Mouse (Mus musculus): ENCODE data around the gene Gm33543.

DNA sequence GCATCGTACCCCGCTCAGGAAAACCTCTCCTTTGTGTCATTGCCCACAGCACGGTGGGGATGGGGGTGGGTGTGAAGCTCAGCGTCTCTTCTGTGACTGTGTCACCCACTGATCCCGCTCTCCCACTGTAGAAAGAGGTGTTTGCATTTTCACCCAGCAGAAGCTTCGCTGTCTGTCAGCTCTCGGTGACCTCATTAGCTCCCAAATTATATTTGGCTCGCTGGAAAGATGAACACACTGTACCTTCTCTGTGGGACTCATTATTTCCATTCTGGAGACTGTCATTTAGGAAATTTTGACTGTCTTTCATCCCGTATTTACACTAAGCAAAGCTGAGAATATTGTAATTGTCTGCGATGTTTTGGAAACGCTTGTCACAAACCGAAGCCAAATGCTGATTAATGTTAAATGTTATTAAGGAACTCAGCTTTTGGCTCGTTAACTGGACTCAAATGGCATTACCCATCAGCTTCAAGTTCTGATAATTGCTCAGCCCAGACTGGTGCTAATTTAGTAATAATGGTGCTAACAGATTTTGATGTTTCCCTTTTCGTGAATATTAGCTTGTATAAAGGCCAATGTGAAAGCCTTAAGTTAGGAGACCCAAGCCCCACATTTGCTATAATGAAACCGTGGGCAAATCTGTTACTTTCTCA is 51.8 kb downstream of the Gm33543 start:
- no peak for TF ChIP-seq POLR2A (IDR thresholded peaks at IDR 0.05; ENCODE audit: extremely low read depth, insufficient read depth, low read length)
- TF ChIP-seq CTCF (IDR thresholded peaks at IDR 0.05; ENCODE audit: extremely low read depth, insufficient read depth, low read length): no peak
